Mouse (Mus musculus) hindbrain, embryonic 14.5 days (tissue): ENCODE results near the gene Slc8a2. TPM values are rescaled to one million over a fixed set of nuclear protein-coding genes. Genes with fewer than 3 reads are reported as not detected.

Experiments used
- ATAC-seq: fragments of 200-750 bp; cut with Nextera tagmentation; 2 replicates; pipeline ENCODE4 v1.8.0; 2017; ENCODE audit warnings: moderate number of reproducible peaks, mild to moderate bottlenecking, moderate TSS enrichment, moderate library complexity; ENCODE audit not compliant: low FRiP score
- DNase-seq: peaks from one replicate; pipeline ENCODE4 v3.0.0-alpha.2; 2015; ENCODE audit warnings: low spot score
- H3K27ac ChIP-seq: fragments of 300-500 bp; sonication (generic); 2 replicates; pipeline ENCODE4 v1.5.1; 2014; ENCODE audit warnings: mild to moderate bottlenecking, moderate library complexity
- H3K27me3 ChIP-seq: fragments of 300-500 bp; sonication (generic); 2 replicates; pipeline ENCODE4 v1.6.1; 2014; ENCODE audit warnings: mild to moderate bottlenecking, low read length, mixed read lengths; ENCODE audit not compliant: control insufficient read depth, insufficient read depth
- H3K36me3 ChIP-seq: fragments of 300-500 bp; sonication (generic); replicated peaks from 2 replicates; pipeline ENCODE4 v1.6.1; 2014; ENCODE audit not compliant: control insufficient read depth, insufficient read depth
- H3K4me1 ChIP-seq: fragments of 300-500 bp; sonication (generic); replicated peaks from 2 replicates; pipeline ENCODE4 v1.6.1; 2014; ENCODE audit warnings: antibody characterized with exemption, low read length, mixed read lengths; ENCODE audit not compliant: control insufficient read depth, insufficient read depth
- H3K4me2 ChIP-seq: fragments of 300-500 bp; sonication (generic); replicated peaks from 2 replicates; pipeline ENCODE4 v1.6.1; 2014; ENCODE audit warnings: mild to moderate bottlenecking, moderate library complexity
- H3K4me3 ChIP-seq: fragments of 300-500 bp; sonication (generic); replicated peaks from 2 replicates; pipeline ENCODE4 v1.5.1; 2014; ENCODE audit warnings: mild to moderate bottlenecking, low read length
- H3K9ac ChIP-seq: fragments of 300-500 bp; sonication (generic); 2 replicates; pipeline ENCODE4 v1.6.1; 2014
- H3K9me3 ChIP-seq: fragments of 300-500 bp; sonication (generic); 2 replicates; pipeline ENCODE4 v1.6.1; 2016; ENCODE audit warnings: low read length; ENCODE audit not compliant: control insufficient read depth
- WGBS: fragments of 180-500 bp; shearing (Covaris S2); extraction: QIAGEN DNeasy Blood & Tissue Kit; methylation state at CpG from one replicate; pipeline ENCODE4 v1.1.7; 2014; 5-methylcytosine and 5-hydroxymethylcytosine counted together
- polyA plus RNA-seq: library from polyadenylated mRNA; unstranded; fragments of >200 nt; fragmentation: Nextera tagmentation; extraction: Ambion mirVana; gene quantifications from 2 replicates; pipeline ENCODE4 v1.2.1, GENCODE M21; 2014

Gene Slc8a2
- polyA plus RNA-seq, 1 experiment from 2014 or later, result 1.4 TPM

DNA sequence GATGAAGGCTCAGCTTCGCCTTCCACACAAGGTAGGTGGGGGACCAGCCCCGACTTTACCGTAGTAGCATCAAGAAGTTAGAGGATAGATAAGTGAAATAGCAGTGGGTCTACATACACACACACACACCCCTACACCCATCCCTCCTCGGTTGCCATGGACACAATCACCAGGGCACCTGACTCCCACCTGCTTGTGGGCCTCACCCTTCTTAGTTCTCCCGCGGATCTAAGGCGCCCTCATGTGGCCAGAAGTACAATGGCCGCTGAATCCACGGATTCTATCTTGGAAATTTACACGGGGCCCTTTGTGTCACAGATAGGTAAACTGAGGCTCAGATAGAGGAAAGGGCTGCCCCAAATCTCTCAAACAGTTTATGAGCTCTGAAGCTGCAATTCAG is 23.9 kb downstream of the Slc8a2 start:
- H3K4me3 ChIP-seq, result no peak overlapping the region
- H3K36me3 ChIP-seq, result peaks cover 14% of the 10 kb centered on the region; the same call in 1 of the 2 replicates
- H3K9ac ChIP-seq, result no peak overlapping the region
- ATAC-seq (peak; percentile 84), DNase-seq (peak; percentile 78)
- 18% methylated on average over 10 of the region's 10 CpGs for WGBS
- H3K4me2 ChIP-seq, result no peak overlapping the region
- H3K27me3 ChIP-seq, result peaks cover 5% of the 10 kb centered on the region; the same call in 1 of the 2 replicates
- H3K9me3 ChIP-seq, result no peaks in the 10 kb centered on the region
- H3K4me1 ChIP-seq, result no peaks in the 10 kb centered on the region; the same call in 1 of the 2 replicates
- no peak overlapping the region for H3K27ac ChIP-seq

GRCm38 (mm10) chr7:16155132-16155872 is 25.7 kb downstream of the Slc8a2 start:
- Histone ChIP-seq H3K9me3 (no peaks in the 10 kb centered on the region), H3K9ac (no peak overlapping the region), H3K27me3 (peaks cover 8% of the 10 kb centered on the region; the same call in 1 of the 2 replicates), H3K4me2 (no peak overlapping the region), H3K4me1 (no peaks in the 10 kb centered on the region; the same call in 1 of the 2 replicates), H3K27ac (no peak overlapping the region), H3K36me3 (peaks cover 14% of the 10 kb centered on the region; the same call in 1 of the 2 replicates), H3K4me3 (no peak overlapping the region)
- whole genome bisulfite sequencing, result 79% methylated on average over 9 of the region's 9 CpGs
- DNase-seq (no peak), ATAC-seq (no peak)

- Histone ChIP-seq H3K27me3 (peaks cover 8% of the 10 kb centered on the region; the same call in 1 of the 2 replicates), H3K9ac (no peak overlapping the region), H3K36me3 (peaks cover 9% of the 10 kb centered on the region; the same call in 1 of the 2 replicates), H3K4me3 (no peak overlapping the region), H3K4me2 (no peak overlapping the region), H3K27ac (no peak overlapping the region), H3K9me3 (no peaks in the 10 kb centered on the region), H3K4me1 (no peaks in the 10 kb centered on the region; the same call in 1 of the 2 replicates)
- DNase-seq (no peak), ATAC-seq (no peak)
- 85% methylated on average over 8 of the region's 8 CpGs for WGBS
Measured at GRCm38 (mm10) chr7:16156105-16156714, 26.6 kb downstream of the Slc8a2 start.

- Histone ChIP-seq H3K27me3 (peaks cover 8% of the 10 kb centered on the region; the same call in 1 of the 2 replicates), H3K9ac (peak overlapping the region; percentile 40; the same call in 1 of the 2 replicates), H3K4me2 (peak overlapping the region; percentile 41), H3K4me1 (no peaks in the 10 kb centered on the region), H3K9me3 (no peaks in the 10 kb centered on the region), H3K4me3 (peak overlapping the region; percentile 5; the same call in 1 of the 2 replicates), H3K36me3 (peaks cover 9% of the 10 kb centered on the region; the same call in 1 of the 2 replicates), H3K27ac (no peak overlapping the region)
- DNase-seq, result no peak
- WGBS, result 5% methylated on average over 37 of the region's 39 CpGs
- 0 out of 2 replicates have a peak, but pooled peaks have one; percentile 28 for ATAC-seq
Measured at GRCm38 (mm10) chr7:16158735-16159134, 29.1 kb downstream of the Slc8a2 start.

GRCm38 (mm10) chr7:16160702-16161101 is 31.1 kb downstream of the Slc8a2 start:
- H3K9ac ChIP-seq, result no peak overlapping the region
- no peak overlapping the region for H3K27ac ChIP-seq
- H3K4me3 ChIP-seq, result no peak overlapping the region
- WGBS, result 67% methylated on average over 3 of the region's 3 CpGs
- H3K9me3 ChIP-seq, result no peaks in the 10 kb centered on the region
- DNase-seq, result no peak
- H3K4me2 ChIP-seq, result no peak overlapping the region
- peaks cover 8% of the 10 kb centered on the region; the same call in 1 of the 2 replicates for H3K27me3 ChIP-seq
- H3K36me3 ChIP-seq, result 0 out of 2 replicates have a peak, but pooled peaks cover 9% of the 10 kb centered on the region
- ATAC-seq, result no peak
- no peaks in the 10 kb centered on the region for H3K4me1 ChIP-seq

DNA sequence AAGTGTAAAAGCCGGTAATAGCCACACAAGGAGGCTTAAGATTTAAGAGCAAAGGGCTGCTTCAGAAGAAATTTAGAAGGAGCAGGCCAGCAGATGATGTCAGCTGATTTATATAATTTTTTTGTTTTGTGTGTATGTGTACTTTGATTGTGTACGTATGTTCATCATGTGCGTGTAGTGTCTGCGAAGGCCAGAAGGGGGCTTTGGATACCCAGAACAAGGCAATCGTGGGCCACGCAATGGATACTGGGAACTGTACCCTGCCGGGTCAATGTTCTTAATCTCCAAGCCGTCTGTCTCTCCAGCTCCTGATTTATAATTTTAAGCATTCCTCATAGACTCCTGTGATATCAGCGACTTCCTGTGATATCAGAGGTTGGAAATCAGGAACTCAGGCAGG is 31.7 kb downstream of the Slc8a2 start:
- 91% methylated on average over 9 of the region's 9 CpGs for WGBS
- Histone ChIP-seq H3K9me3 (no peaks in the 10 kb centered on the region), H3K4me1 (no peaks in the 10 kb centered on the region), H3K4me3 (no peak overlapping the region), H3K27me3 (peaks cover 8% of the 10 kb centered on the region; the same call in 1 of the 2 replicates), H3K9ac (no peak overlapping the region), H3K36me3 (0 out of 2 replicates have a peak, but pooled peaks cover 9% of the 10 kb centered on the region), H3K4me2 (no peak overlapping the region), H3K27ac (no peak overlapping the region)
- DNase-seq, result no peak
- no peak for ATAC-seq

DNA sequence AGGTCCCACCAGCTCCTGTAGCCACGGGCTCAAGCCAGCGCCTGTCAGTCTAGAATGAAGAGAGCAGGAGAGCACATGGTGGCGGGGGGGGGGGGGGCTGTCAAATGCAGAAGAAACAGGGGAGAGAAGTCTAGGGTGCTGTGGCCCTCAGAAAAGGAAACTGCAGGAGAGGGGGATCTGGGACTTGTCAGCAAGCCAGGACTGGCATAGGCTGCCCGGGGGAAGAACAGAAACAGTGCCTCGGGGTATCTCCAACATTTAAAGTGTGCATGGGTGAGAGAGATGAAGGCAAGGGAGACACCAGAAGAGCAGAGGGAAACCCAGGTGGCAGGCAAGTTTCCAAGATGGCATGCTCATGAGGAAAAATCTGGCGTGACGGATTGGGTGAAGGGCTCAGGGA is 32.4 kb downstream of the Slc8a2 start:
- Histone ChIP-seq H3K9me3 (no peaks in the 10 kb centered on the region), H3K36me3 (0 out of 2 replicates have a peak, but pooled peaks cover 5% of the 10 kb centered on the region), H3K9ac (no peak overlapping the region), H3K4me2 (no peak overlapping the region), H3K27ac (no peak overlapping the region), H3K4me3 (no peak overlapping the region), H3K27me3 (peaks cover 8% of the 10 kb centered on the region; the same call in 1 of the 2 replicates), H3K4me1 (no peaks in the 10 kb centered on the region)
- no peak for ATAC-seq
- no peak for DNase-seq
- WGBS, result 75% methylated on average over 7 of the region's 7 CpGs

DNA sequence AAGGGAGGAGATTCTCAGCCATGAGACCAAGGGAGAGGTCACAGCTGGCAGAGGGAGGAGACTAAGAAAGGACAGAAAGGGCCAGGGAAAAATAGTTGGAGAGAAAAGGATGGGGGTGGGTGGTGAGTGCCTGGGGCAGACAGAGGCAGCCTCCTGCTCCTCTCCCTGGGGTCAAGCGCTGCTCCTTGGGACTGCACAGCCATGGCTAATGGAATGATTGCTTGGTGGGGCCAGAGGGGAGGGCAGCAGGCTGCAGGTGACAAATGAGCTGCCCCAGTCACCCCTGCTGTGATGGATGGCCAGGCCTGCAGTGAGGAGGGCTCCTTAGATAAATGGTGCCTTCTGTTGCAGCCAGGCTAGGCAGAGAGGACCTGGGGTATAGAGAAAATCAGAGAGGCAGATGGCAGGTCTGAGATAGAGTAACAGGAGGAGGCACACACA is 42.5 kb downstream of the Slc8a2 start:
- no peak overlapping the region for H3K4me2 ChIP-seq
- 0% methylated on average over 1 of the region's 1 CpGs for WGBS
- no peaks in the 10 kb centered on the region for H3K9me3 ChIP-seq
- ATAC-seq (peak; percentile 15; the same call in 1 of the 2 replicates), DNase-seq (no peak)
- H3K9ac ChIP-seq, result peak overlapping the region; percentile 76; the same call in 1 of the 2 replicates
- H3K4me1 ChIP-seq, result peaks cover 26% of the 10 kb centered on the region
- H3K27me3 ChIP-seq, result no peaks in the 10 kb centered on the region
- peak overlapping the region; percentile 80 for H3K27ac ChIP-seq
- H3K36me3 ChIP-seq, result peaks cover under 1% of the 10 kb centered on the region
- no peak overlapping the region for H3K4me3 ChIP-seq

- WGBS, result 32% methylated on average over 1 of the region's 1 CpGs
- Histone ChIP-seq H3K27me3 (no peaks in the 10 kb centered on the region), H3K4me1 (peaks cover 26% of the 10 kb centered on the region), H3K4me3 (no peak overlapping the region), H3K36me3 (peaks cover 6% of the 10 kb centered on the region), H3K9me3 (no peaks in the 10 kb centered on the region), H3K27ac (peak overlapping the region; percentile 80), H3K4me2 (0 out of 2 replicates have a peak overlapping the region, but pooled peaks have one; percentile 7), H3K9ac (peak overlapping the region; percentile 76; the same call in 1 of the 2 replicates)
- DNase-seq (no peak), ATAC-seq (no peak)
Measured at GRCm38 (mm10) chr7:16172586-16173140, 43.0 kb downstream of the Slc8a2 start.
